Mouse (Mus musculus): ENCODE data around the gene Hist1h4n.
"Not testable (repeated sequence)": the region's sequence is repeated elsewhere in the genome, so short reads cannot be mapped to it uniquely, and the experiment has no call there.

DNA sequence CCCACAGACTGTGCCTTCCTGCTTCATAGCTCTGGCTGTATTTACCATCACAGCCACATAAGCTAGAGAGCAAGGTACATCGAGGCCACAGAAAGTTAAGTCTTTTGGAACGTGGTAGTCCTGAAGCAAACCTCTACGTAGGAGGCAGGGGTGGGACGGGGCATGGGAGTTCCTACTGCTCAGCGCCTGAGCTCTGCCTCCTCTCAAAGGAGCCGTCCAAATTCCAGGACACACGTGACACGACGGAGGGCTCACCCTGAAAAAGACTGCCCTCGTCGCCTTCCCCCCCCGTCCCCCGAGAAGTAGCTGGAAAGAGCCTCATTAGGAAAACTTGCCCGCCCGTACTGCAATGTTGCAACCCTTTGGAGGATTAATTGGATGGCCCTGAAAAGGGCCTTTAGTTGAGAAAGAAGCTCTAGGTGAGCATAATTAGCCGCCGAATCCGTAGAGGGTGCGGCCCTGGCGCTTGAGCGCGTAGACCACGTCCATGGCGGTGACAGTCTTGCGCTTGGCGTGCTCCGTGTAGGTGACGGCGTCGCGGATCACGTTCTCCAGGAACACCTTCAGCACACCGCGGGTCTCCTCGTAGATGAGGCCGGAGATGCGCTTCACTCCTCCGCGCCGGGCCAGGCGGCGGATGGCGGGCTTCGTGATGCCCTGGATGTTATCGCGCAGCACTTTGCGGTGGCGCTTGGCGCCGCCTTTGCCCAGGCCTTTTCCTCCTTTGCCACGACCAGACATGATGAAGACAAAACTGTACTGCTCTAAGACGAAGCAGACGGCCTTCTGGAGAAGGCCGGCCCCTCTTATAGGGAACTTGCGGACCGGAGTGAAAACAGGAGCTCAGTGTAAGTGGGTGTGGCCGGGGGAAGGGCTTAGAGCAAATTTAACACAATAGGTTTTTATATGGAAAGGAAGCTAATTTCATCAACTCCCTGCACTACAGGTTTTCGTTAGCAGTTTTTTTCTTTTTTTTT is at the start of gene Hist1h4n:
- not testable (repeated sequence) for TF ChIP-seq CTCF (IDR thresholded peaks at IDR 0.05; ENCODE audit: control insufficient read depth, insufficient read depth, insufficient replicate concordance, low read depth, low read length); POLR2A (IDR thresholded peaks at IDR 0.05; ENCODE audit: control insufficient read depth, low read depth, low read length)
